Mouse (Mus musculus): ENCODE data around the gene Nubp2. TPM values are rescaled to one million over a fixed set of nuclear protein-coding genes. Genes with fewer than 3 reads are reported as not detected.
A peak's percentile ranks its signal among the peaks of the same experiment; 100 is the strongest.

Nubp2 gene
- polyA plus RNA-seq, 1 experiment from 2014 or later = 73.8 TPM

DNA sequence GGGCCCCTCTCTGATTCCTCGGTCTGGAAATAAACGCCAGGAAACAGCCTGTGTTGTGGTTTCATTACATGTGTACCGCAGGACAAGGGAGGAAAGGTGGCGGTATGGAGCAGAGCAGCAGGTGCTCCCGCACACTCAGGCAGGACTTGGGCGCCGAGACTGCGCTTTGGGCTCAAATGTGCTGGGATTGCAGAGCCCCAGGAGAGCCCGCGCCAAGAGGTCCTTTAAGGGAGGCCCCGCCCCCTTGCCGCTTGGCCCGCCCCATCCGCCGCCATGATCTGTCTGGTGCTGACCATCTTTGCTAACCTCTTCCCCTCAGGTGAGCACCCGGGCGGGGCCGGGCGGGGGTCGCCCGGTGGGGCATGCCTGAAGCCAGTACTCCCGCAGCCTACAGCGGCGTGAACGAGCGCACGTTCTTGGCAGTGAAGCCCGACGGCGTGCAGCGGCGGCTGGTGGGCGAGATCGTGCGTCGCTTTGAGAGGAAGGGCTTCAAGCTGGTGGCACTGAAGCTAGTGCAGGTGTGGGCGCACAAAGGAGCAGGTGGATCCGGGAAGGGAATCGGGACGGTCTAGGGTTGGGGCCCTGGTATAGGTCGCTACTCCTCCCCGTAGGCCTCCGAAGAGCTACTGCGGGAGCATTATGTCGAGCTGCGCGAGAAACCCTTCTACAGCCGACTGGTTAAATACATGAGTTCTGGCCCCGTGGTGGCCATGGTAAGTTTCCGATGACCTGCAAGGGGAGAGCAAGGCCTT lies 10.3 kb upstream of the Nubp2 start, which contains the start of gene Nme3:
TSS of gene Nme3 (plus strand) at position 260 of the 752 bp plus-strand sequence.
- ATAC-seq (ENCODE audit: low FRiP score) (peak; percentile 75), DNase-seq (ENCODE audit: low spot score, missing footprints) (peak; percentile 94)
- peak within 1 kb of the TSS; percentile 70 for H3K4me2 ChIP-seq
- WGBS = 2% methylated on average over 47 of the region's 50 CpGs
- peaks cover 33% of the 10 kb centered on the region for H3K36me3 ChIP-seq (ENCODE audit: control insufficient read depth, insufficient read depth, low read length)
- H3K9me3 ChIP-seq (ENCODE audit: control insufficient read depth, low read length) = no peaks in the 10 kb centered on the region
- H3K9ac ChIP-seq (ENCODE audit: low read length) = peak within 1 kb of the TSS; percentile 90
- peak within 1 kb of the TSS; percentile 90 for H3K4me3 ChIP-seq (ENCODE audit: low read depth, low read length)
- no peaks in the 10 kb centered on the region for H3K27me3 ChIP-seq (ENCODE audit: control insufficient read depth, insufficient read depth, low read length)
- H3K27ac ChIP-seq (ENCODE audit: low read depth, low read length) = peak within 1 kb of the TSS; percentile 56
- peaks cover 25% of the 10 kb centered on the region for H3K4me1 ChIP-seq (ENCODE audit: control insufficient read depth, insufficient read depth, low read length)

DNA sequence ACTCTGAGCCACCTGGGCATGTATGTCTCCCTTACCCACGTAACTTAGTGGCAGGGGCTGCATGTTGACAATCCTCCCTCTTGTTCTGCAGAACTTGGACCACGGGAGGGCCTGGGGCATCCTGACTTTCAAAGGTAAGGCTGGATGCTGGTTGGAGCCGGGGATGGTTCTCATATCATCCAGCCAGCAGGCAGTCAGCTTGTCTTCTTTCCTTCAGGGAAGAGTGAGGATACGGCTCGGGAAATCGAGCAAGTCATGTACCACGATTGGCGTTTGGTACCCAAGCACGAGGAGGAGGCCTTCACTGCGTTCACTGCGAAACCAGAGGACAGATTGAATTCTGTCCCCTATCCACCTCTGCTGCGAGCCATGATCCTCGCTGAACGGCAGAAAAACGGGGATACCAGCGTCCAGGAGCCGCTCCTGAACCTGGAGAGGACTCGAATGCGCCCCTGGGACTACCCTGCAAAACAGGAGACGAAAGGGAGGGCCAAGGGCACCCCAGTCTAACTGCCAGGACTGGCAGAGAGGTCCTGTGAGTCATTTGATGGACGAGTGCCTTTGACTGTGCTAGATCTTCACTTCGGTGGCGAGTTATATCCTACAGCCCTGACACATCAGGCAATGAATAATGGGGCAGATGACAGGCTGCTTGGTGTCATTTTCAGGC lies 9.6 kb upstream of the Nubp2 start:
- Histone ChIP-seq H3K27me3 (ENCODE audit: control insufficient read depth, insufficient read depth, low read length) (no peaks in the 10 kb centered on the region), H3K4me1 (ENCODE audit: control insufficient read depth, insufficient read depth, low read length) (peaks cover 25% of the 10 kb centered on the region), H3K36me3 (ENCODE audit: control insufficient read depth, insufficient read depth, low read length) (peaks cover 35% of the 10 kb centered on the region), H3K9ac (ENCODE audit: low read length) (peak overlapping the region; percentile 90), H3K27ac (ENCODE audit: low read depth, low read length) (no peak overlapping the region), H3K4me2 (peak overlapping the region; percentile 70), H3K4me3 (ENCODE audit: low read depth, low read length) (peak overlapping the region; percentile 90), H3K9me3 (ENCODE audit: control insufficient read depth, low read length) (no peaks in the 10 kb centered on the region)
- DNase-seq (ENCODE audit: low spot score, missing footprints) = peak; percentile 92
- 0 out of 2 replicates have a peak, but pooled peaks have one; percentile 1 for ATAC-seq (ENCODE audit: low FRiP score)
- 12% methylated on average over 23 of the region's 23 CpGs for WGBS

DNA sequence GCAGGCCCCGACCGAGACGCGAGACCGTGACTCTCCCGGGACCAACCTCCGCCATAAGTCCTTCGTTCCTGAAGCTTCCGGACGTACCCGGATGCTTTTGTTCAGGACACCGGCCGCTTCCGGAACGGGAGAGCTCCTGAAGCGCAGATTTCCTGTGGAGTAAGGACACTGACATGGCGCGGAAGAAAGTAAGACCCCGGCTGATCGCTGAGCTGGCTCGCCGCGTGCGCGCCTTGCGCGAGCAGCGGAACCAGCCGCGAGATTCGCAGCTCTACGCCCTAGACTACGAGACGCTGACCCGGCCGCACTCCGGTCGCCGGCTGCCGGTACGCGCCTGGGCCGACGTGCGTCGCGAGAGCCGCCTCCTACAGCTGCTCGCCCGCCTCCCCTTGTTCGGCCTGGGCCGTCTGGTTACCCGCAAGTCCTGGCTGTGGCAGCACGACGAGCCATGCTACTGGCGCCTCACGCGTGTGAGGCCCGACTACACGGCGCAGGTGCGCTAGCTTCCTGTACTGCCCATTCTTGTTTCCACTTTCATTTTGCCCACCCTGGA lies 8.9 kb upstream of the Nubp2 start, which contains the start of the genes Eme2 and Mrps34:
TSS of gene Eme2 (minus strand) at position 93 of the 553 bp plus-strand sequence.
TSS of gene Mrps34 (plus strand) at position 122 of the 553 bp plus-strand sequence.
- DNase-seq (ENCODE audit: low spot score, missing footprints) = peak; percentile 98
- Histone ChIP-seq H3K4me1 (ENCODE audit: control insufficient read depth, insufficient read depth, low read length) (peaks cover 25% of the 10 kb centered on the region), H3K9me3 (ENCODE audit: control insufficient read depth, low read length) (no peaks in the 10 kb centered on the region), H3K36me3 (ENCODE audit: control insufficient read depth, insufficient read depth, low read length) (peaks cover 34% of the 10 kb centered on the region), H3K27ac (ENCODE audit: low read depth, low read length) (peak within 1 kb of the TSS; percentile 56), H3K27me3 (ENCODE audit: control insufficient read depth, insufficient read depth, low read length) (no peaks in the 10 kb centered on the region), H3K9ac (ENCODE audit: low read length) (peak within 1 kb of the TSS; percentile 90), H3K4me2 (peak within 1 kb of the TSS; percentile 70), H3K4me3 (ENCODE audit: low read depth, low read length) (peak within 1 kb of the TSS; percentile 90)
- under 1% methylated on average over 62 of the region's 62 CpGs for WGBS
- ATAC-seq (ENCODE audit: low FRiP score) = peak; percentile 62

DNA sequence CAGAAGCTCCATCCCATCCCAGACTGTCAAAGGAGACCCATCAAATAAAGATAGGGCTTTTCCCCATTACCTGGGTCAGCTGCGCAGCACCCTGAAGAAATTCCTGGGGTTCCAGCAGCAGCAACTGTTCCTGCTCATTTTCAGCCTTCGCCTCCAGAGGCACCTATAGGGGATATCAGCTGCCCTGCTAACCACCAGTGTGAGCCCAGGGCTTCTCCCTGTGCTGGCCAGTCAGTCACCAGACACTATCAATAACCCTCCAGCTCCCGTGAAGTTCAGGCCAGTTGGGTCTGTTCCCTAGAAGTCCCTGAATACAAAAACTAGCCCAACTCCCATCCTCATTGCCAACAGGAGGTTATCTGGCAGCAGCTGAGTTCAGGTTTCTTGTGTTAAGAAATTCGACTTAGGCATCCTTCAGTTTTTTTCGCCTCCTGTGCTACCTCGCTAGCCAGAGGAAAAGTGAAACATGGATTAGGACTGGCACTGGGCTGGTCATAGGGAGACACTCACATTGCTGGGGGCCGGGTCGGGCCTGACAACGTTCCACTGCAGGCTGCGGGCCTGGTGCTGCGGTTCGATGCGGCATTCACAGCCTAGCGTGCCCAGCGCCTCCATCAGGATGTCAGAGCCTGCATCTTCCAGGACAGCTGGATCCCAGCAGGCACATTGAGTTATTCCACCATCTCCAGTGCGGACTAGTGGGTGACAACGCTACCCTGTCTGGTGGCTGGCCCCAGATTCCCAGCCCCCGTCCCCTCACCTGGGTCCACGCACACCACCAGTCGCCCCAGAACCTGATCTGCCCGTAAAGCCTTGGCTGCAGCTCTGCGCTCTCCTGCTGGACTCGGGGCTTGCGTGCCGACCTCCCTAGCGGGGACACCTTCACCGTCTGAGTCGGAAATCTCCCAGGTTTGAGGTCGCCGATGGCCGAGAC lies 8.2 kb upstream of the Nubp2 start:
- Histone ChIP-seq H3K4me2 (peak overlapping the region; percentile 70), H3K27me3 (ENCODE audit: control insufficient read depth, insufficient read depth, low read length) (no peaks in the 10 kb centered on the region), H3K27ac (ENCODE audit: low read depth, low read length) (peak overlapping the region; percentile 44; the same call in 1 of the 2 replicates), H3K4me3 (ENCODE audit: low read depth, low read length) (peak overlapping the region; percentile 90), H3K9ac (ENCODE audit: low read length) (peak overlapping the region; percentile 90), H3K9me3 (ENCODE audit: control insufficient read depth, low read length) (no peaks in the 10 kb centered on the region), H3K36me3 (ENCODE audit: control insufficient read depth, insufficient read depth, low read length) (peaks cover 26% of the 10 kb centered on the region), H3K4me1 (ENCODE audit: control insufficient read depth, insufficient read depth, low read length) (peaks cover 25% of the 10 kb centered on the region)
- ATAC-seq (ENCODE audit: low FRiP score) (peak; percentile 22), DNase-seq (ENCODE audit: low spot score, missing footprints) (no peak)
- WGBS = 10% methylated on average over 31 of the region's 31 CpGs

DNA sequence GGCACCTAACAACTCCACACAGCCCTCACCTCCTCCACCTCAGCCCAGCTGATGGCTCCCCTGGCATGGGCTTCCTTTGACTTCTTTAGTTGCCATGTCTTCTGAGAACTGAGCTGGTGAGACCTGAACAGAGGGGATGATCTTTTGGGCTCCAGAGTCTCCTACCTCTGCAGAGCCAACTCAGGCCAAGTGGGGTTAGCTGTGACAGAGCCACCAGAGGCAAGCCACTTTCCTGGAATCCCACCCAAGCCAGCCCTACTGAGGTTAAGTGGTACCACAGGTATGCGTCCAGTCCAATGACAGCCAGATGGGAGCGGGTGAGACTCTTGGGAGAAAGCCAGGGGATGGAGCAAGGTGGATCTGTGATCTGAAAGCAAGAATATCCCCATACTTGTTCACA lies 7.1 kb upstream of the Nubp2 start:
- no peak overlapping the region for H3K27ac ChIP-seq (ENCODE audit: low read depth, low read length)
- 89% methylated on average over 2 of the region's 2 CpGs for WGBS
- ATAC-seq (ENCODE audit: low FRiP score) = no peak
- no peaks in the 10 kb centered on the region for H3K9me3 ChIP-seq (ENCODE audit: control insufficient read depth, low read length)
- no peaks in the 10 kb centered on the region for H3K27me3 ChIP-seq (ENCODE audit: control insufficient read depth, insufficient read depth, low read length)
- H3K4me1 ChIP-seq (ENCODE audit: control insufficient read depth, insufficient read depth, low read length) = peaks cover 25% of the 10 kb centered on the region
- H3K9ac ChIP-seq (ENCODE audit: low read length) = no peak overlapping the region
- H3K4me2 ChIP-seq = no peak overlapping the region
- DNase-seq (ENCODE audit: low spot score, missing footprints) = no peak
- no peak overlapping the region for H3K4me3 ChIP-seq (ENCODE audit: low read depth, low read length)
- H3K36me3 ChIP-seq (ENCODE audit: control insufficient read depth, insufficient read depth, low read length) = peaks cover 17% of the 10 kb centered on the region

DNA sequence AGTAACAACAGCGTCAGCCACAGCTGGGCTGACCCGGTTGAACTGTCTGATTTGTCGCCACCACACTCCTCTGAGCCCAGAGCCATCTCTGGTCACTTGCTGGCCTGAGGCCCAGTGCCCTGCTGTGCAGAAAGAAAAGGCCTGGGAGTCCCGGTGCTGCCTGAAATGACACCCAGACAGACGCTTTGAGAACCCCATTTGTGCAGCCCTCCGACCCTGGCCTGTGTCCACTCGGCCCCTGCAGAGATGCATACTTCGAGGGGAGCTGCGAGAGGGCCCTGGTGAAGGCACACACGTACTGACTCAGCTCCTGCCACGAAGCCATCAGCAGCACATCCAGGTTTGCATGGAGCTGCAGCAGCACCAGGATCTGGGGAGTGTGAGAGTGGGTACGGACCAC lies 6.6 kb upstream of the Nubp2 start:
- 84% methylated on average over 12 of the region's 12 CpGs for WGBS
- no peak overlapping the region for H3K27ac ChIP-seq (ENCODE audit: low read depth, low read length)
- no peak overlapping the region for H3K4me2 ChIP-seq
- ATAC-seq (ENCODE audit: low FRiP score) = no peak
- no peaks in the 10 kb centered on the region for H3K9me3 ChIP-seq (ENCODE audit: control insufficient read depth, low read length)
- no peak overlapping the region for H3K4me3 ChIP-seq (ENCODE audit: low read depth, low read length)
- no peak overlapping the region for H3K9ac ChIP-seq (ENCODE audit: low read length)
- DNase-seq (ENCODE audit: low spot score, missing footprints) = no peak
- H3K36me3 ChIP-seq (ENCODE audit: control insufficient read depth, insufficient read depth, low read length) = peaks cover 15% of the 10 kb centered on the region
- H3K4me1 ChIP-seq (ENCODE audit: control insufficient read depth, insufficient read depth, low read length) = peaks cover 25% of the 10 kb centered on the region
- no peaks in the 10 kb centered on the region for H3K27me3 ChIP-seq (ENCODE audit: control insufficient read depth, insufficient read depth, low read length)

DNA sequence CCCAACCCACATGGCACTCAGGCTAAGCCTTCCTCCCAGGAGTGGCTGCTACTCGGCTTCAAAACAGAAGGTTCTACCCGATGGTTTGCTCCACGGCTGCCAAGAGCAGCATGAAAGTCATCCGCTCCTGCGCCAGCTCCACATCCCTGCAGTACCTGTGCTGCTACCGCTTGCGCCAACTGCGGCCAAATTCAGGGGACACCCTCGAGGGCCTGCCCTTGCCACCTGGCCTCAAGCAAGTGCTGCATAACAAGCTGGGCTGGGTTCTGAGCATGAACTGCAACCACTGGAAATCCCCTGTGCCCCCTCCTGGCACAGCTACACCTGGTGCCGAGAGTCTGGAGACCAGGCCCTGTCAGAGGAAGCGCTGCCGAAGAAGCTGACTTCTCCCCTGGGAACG lies 5.2 kb upstream of the Nubp2 start:
- H3K4me3 ChIP-seq (ENCODE audit: low read depth, low read length) = no peak overlapping the region
- 94% methylated on average over 13 of the region's 13 CpGs for WGBS
- H3K27me3 ChIP-seq (ENCODE audit: control insufficient read depth, insufficient read depth, low read length) = no peaks in the 10 kb centered on the region
- no peak overlapping the region for H3K4me2 ChIP-seq
- ATAC-seq (ENCODE audit: low FRiP score) (no peak), DNase-seq (ENCODE audit: low spot score, missing footprints) (no peak)
- H3K36me3 ChIP-seq (ENCODE audit: control insufficient read depth, insufficient read depth, low read length) = peaks cover 15% of the 10 kb centered on the region
- H3K4me1 ChIP-seq (ENCODE audit: control insufficient read depth, insufficient read depth, low read length) = peaks cover 25% of the 10 kb centered on the region
- H3K27ac ChIP-seq (ENCODE audit: low read depth, low read length) = no peak overlapping the region
- H3K9me3 ChIP-seq (ENCODE audit: control insufficient read depth, low read length) = no peaks in the 10 kb centered on the region
- H3K9ac ChIP-seq (ENCODE audit: low read length) = no peak overlapping the region

Data from midbrain, embryonic 11.5 days (tissue).